Mouse (Mus musculus) hindbrain, embryonic 15.5 days (tissue): ENCODE results near the gene Skap2. TPM values are rescaled to one million over a fixed set of nuclear protein-coding genes. Genes with fewer than 3 reads are reported as not detected.

Experiments used
- ATAC-seq: fragments of 200-750 bp; cut with Nextera tagmentation; 2 replicates; pipeline ENCODE4 v1.8.0; 2017; ENCODE audit warnings: low read depth, moderate number of reproducible peaks, moderate TSS enrichment; ENCODE audit not compliant: low FRiP score
- H3K27ac ChIP-seq: fragments of 300-500 bp; sonication (generic); replicated peaks from 2 replicates; pipeline ENCODE4 v1.5.1; 2015; ENCODE audit warnings: mild to moderate bottlenecking, inconsistent platforms
- H3K27me3 ChIP-seq: fragments of 300-500 bp; sonication (generic); 2 replicates; pipeline ENCODE4 v1.6.1; 2015; ENCODE audit warnings: control low read depth, inconsistent platforms
- H3K36me3 ChIP-seq: fragments of 300-500 bp; sonication (generic); 2 replicates; pipeline ENCODE4 v1.6.1; 2015; ENCODE audit warnings: control low read depth, inconsistent platforms
- H3K4me1 ChIP-seq: fragments of 300-500 bp; sonication (generic); replicated peaks from 2 replicates; pipeline ENCODE4 v1.6.1; 2015; ENCODE audit warnings: control low read depth, inconsistent platforms
- H3K4me2 ChIP-seq: fragments of 300-500 bp; sonication (generic); 2 replicates; pipeline ENCODE4 v1.6.1; 2015; ENCODE audit warnings: moderate library complexity, mild to moderate bottlenecking, inconsistent platforms
- H3K4me3 ChIP-seq: fragments of 300-500 bp; sonication (generic); 2 replicates; pipeline ENCODE4 v1.5.1; 2015; ENCODE audit warnings: mild to moderate bottlenecking, inconsistent platforms
- H3K9ac ChIP-seq: fragments of 300-500 bp; sonication (generic); 2 replicates; pipeline ENCODE4 v1.6.1; 2015; ENCODE audit warnings: inconsistent platforms
- H3K9me3 ChIP-seq: fragments of 300-500 bp; sonication (generic); 2 replicates; pipeline ENCODE4 v1.6.1; 2016; ENCODE audit warnings: control low read depth, inconsistent platforms
- WGBS: fragments of 180-500 bp; shearing (Covaris S2); methylation state at CpG from one replicate; pipeline ENCODE4 v1.1.7; 2015; 5-methylcytosine and 5-hydroxymethylcytosine counted together
- polyA plus RNA-seq: library from polyadenylated mRNA; unstranded; fragments of >200 nt; fragmentation: Nextera tagmentation; extraction: Ambion mirVana; gene quantifications from 2 replicates; pipeline ENCODE4 v1.2.1, GENCODE M21; 2015

Gene Skap2
- polyA plus RNA-seq, result 22.7 and 27.4 TPM in 2 replicates

GRCm38 (mm10) chr6:52012409-52013244, at the start of gene Skap2:
Gene Skap2, minus strand, starts transcription at chr6:52012549.
- WGBS, result 1% methylated on average over 51 of the region's 51 CpGs
- H3K4me3 ChIP-seq, result peak within 1 kb of the TSS; percentile 54
- peak within 1 kb of the TSS; percentile 75 for H3K27ac ChIP-seq
- H3K4me1 ChIP-seq, result peaks cover 12% of the 10 kb centered on the region; the same call in 1 of the 2 replicates
- peak; percentile 99 for ATAC-seq
- peaks cover 30% of the 10 kb centered on the region for H3K27me3 ChIP-seq
- peak within 1 kb of the TSS; percentile 45 for H3K9ac ChIP-seq
- H3K36me3 ChIP-seq, result no peaks in the 10 kb centered on the region
- peak within 1 kb of the TSS; percentile 79 for H3K4me2 ChIP-seq
- no peaks in the 10 kb centered on the region for H3K9me3 ChIP-seq

GRCm38 (mm10) chr6:52058899-52059448, 46.6 kb upstream of the Skap2 start:
- Histone ChIP-seq H3K36me3 (no peaks in the 10 kb centered on the region), H3K4me1 (peaks cover 10% of the 10 kb centered on the region), H3K4me2 (no peak overlapping the region), H3K27me3 (no peaks in the 10 kb centered on the region), H3K27ac (peak overlapping the region; percentile 16), H3K4me3 (no peak overlapping the region), H3K9ac (no peak overlapping the region), H3K9me3 (no peaks in the 10 kb centered on the region)
- WGBS, result 43% methylated on average over 10 of the region's 10 CpGs
- ATAC-seq, result no peak

- WGBS, result 42% methylated on average over 5 of the region's 5 CpGs
- Histone ChIP-seq H3K27ac (0 out of 2 replicates have a peak overlapping the region, but pooled peaks have one; percentile 34), H3K9ac (no peak overlapping the region), H3K9me3 (no peaks in the 10 kb centered on the region), H3K4me2 (no peak overlapping the region), H3K36me3 (no peaks in the 10 kb centered on the region), H3K4me3 (no peak overlapping the region), H3K4me1 (0 out of 2 replicates have a peak, but pooled peaks cover 5% of the 10 kb centered on the region), H3K27me3 (no peaks in the 10 kb centered on the region)
- no peak for ATAC-seq
These were observed 45.8 kb upstream of the Skap2 start for GRCm38 (mm10) chr6:52058120-52058519.

- H3K9me3 ChIP-seq, result no peaks in the 10 kb centered on the region
These were observed 41.5 kb upstream of the Skap2 start for GRCm38 (mm10) chr6:52053567-52054561.

GRCm38 (mm10) chr6:52050062-52050461, 37.7 kb upstream of the Skap2 start:
- H3K9ac ChIP-seq, result no peak overlapping the region
- H3K4me2 ChIP-seq, result no peak overlapping the region
- ATAC-seq, result no peak
- H3K4me1 ChIP-seq, result no peaks in the 10 kb centered on the region
- WGBS, result 69% methylated on average over 12 of the region's 12 CpGs
- H3K36me3 ChIP-seq, result no peaks in the 10 kb centered on the region
- no peak overlapping the region for H3K27ac ChIP-seq
- H3K27me3 ChIP-seq, result no peaks in the 10 kb centered on the region
- no peak overlapping the region for H3K4me3 ChIP-seq
- H3K9me3 ChIP-seq, result no peaks in the 10 kb centered on the region

More at GRCm38 (mm10) chr6:52053567-52054561, 41.5 kb upstream of the Skap2 start:
- Histone ChIP-seq H3K4me3 (no peak overlapping the region), H3K27ac (no peak overlapping the region), H3K27me3 (no peaks in the 10 kb centered on the region), H3K9ac (no peak overlapping the region), H3K4me1 (no peaks in the 10 kb centered on the region), H3K4me2 (no peak overlapping the region), H3K36me3 (no peaks in the 10 kb centered on the region)
- no peak for ATAC-seq
- WGBS, result 74% methylated on average over 15 of the region's 15 CpGs

GRCm38 (mm10) chr6:52045517-52045916, 33.2 kb upstream of the Skap2 start:
- H3K27ac ChIP-seq, result no peak overlapping the region
- no peak overlapping the region for H3K9ac ChIP-seq
- no peak overlapping the region for H3K4me2 ChIP-seq
- H3K36me3 ChIP-seq, result no peaks in the 10 kb centered on the region
- no peaks in the 10 kb centered on the region for H3K9me3 ChIP-seq
- no peak overlapping the region for H3K4me3 ChIP-seq
- no peaks in the 10 kb centered on the region for H3K4me1 ChIP-seq
- no peaks in the 10 kb centered on the region for H3K27me3 ChIP-seq
- ATAC-seq, result no peak
- 56% methylated on average over 5 of the region's 5 CpGs for WGBS

- H3K4me3 ChIP-seq, result no peak overlapping the region
- no peaks in the 10 kb centered on the region for H3K36me3 ChIP-seq
- H3K9ac ChIP-seq, result no peak overlapping the region
- no peaks in the 10 kb centered on the region for H3K9me3 ChIP-seq
- no peak overlapping the region for H3K27ac ChIP-seq
- ATAC-seq, result no peak
- WGBS, result 88% methylated on average over 4 of the region's 4 CpGs
- H3K27me3 ChIP-seq, result no peaks in the 10 kb centered on the region
- no peaks in the 10 kb centered on the region for H3K4me1 ChIP-seq
- no peak overlapping the region for H3K4me2 ChIP-seq
These were observed 23.7 kb upstream of the Skap2 start for GRCm38 (mm10) chr6:52036077-52036476.

- no peak overlapping the region for H3K9ac ChIP-seq
- no peak overlapping the region for H3K4me2 ChIP-seq
- no peaks in the 10 kb centered on the region for H3K36me3 ChIP-seq
- H3K27ac ChIP-seq, result no peak overlapping the region
- no peaks in the 10 kb centered on the region for H3K9me3 ChIP-seq
- WGBS, result 38% methylated on average over 7 of the region's 7 CpGs
- ATAC-seq, result no peak
- no peak overlapping the region for H3K4me3 ChIP-seq
- no peaks in the 10 kb centered on the region for H3K4me1 ChIP-seq
- H3K27me3 ChIP-seq, result no peaks in the 10 kb centered on the region
These were observed 18.8 kb upstream of the Skap2 start for GRCm38 (mm10) chr6:52031181-52031580.

- Histone ChIP-seq H3K4me2 (no peak overlapping the region), H3K36me3 (no peaks in the 10 kb centered on the region), H3K9me3 (no peaks in the 10 kb centered on the region), H3K27me3 (no peaks in the 10 kb centered on the region), H3K27ac (no peak overlapping the region), H3K4me3 (no peak overlapping the region), H3K4me1 (no peaks in the 10 kb centered on the region), H3K9ac (no peak overlapping the region)
- WGBS, result 90% methylated on average over 7 of the region's 7 CpGs
- no peak for ATAC-seq
These were observed 15.8 kb upstream of the Skap2 start for GRCm38 (mm10) chr6:52028131-52028530.

- Histone ChIP-seq H3K9ac (no peak overlapping the region), H3K27me3 (no peaks in the 10 kb centered on the region), H3K4me2 (no peak overlapping the region), H3K4me1 (no peaks in the 10 kb centered on the region), H3K9me3 (no peaks in the 10 kb centered on the region), H3K4me3 (no peak overlapping the region), H3K27ac (no peak overlapping the region), H3K36me3 (no peaks in the 10 kb centered on the region)
- ATAC-seq, result no peak
- 87% methylated on average over 4 of the region's 4 CpGs for WGBS
These were observed 14.8 kb upstream of the Skap2 start for GRCm38 (mm10) chr6:52027181-52027580.

- Histone ChIP-seq H3K36me3 (no peaks in the 10 kb centered on the region), H3K27me3 (no peaks in the 10 kb centered on the region), H3K27ac (no peak overlapping the region), H3K4me2 (no peak overlapping the region), H3K9ac (no peak overlapping the region), H3K9me3 (no peaks in the 10 kb centered on the region), H3K4me1 (no peaks in the 10 kb centered on the region), H3K4me3 (no peak overlapping the region)
- WGBS, result 86% methylated on average over 11 of the region's 11 CpGs
- ATAC-seq, result no peak
These were observed 13.9 kb upstream of the Skap2 start for GRCm38 (mm10) chr6:52026281-52026680.
